8 mouse cellular contexts compared by ENCODE assay signal in the genomic region with DNA sequence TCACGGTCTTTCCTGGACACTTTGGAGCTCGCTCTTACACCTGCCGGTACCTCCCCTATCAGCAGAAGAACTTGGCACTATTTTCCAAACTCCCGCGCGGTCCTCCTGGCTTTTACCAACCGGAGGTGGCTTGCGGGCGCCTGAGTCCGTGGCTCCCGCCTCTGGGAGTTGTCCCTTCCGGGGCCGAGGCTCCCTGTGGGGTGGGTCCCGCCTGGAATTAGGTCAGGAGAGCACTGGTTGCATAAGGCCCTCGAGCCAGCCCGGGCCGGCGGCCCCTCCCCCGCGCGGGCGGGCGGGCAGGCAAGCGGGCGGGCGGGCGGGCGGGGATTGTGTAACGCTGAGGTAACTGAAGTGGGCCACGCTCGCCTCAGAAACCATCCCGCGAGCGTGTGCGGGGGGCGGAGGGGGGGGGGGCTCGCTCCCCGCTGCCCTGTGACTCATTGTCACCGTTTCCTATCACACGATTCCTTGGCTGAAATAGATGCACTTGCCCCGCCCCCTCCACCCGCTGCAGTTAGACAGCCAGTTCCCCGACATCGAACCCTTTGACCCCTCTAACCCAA. TPM values are rescaled to one million over a fixed set of nuclear protein-coding genes. Genes with fewer than 3 reads are reported as not detected.
A peak's percentile ranks its signal among the peaks of the same experiment; 100 is the strongest.
DNase-seq lines count a peak whose midpoint lies in the region; ATAC-seq lines count a peak whose summit lies in the region.

No protein-coding gene starts in this region.

- DNase-seq in left cerebral cortex, adult 18-20 months (ENCODE audit: low spot score in 2 of 2), result peak; percentile 16 to 31
- no peak for DNase-seq in left cerebral cortex, adult 11 months (ENCODE audit: low spot score)
- DNase-seq in neural tube, embryonic 11.5 days (ENCODE audit: low spot score), result no peak
- DNase-seq in thymus, postnatal 36 days, result peak; percentile 5 to 16

- no peaks in the 10 kb centered on the region for H3K4me1 ChIP-seq in embryonic facial prominence, embryonic 12.5 days
- no peaks in the 10 kb centered on the region for H3K4me1 ChIP-seq in heart, embryonic 13.5 days
- no peaks in the 10 kb centered on the region for H3K4me1 ChIP-seq in kidney, embryonic 15.5 days
- H3K4me1 ChIP-seq in liver, embryonic 16.5 days (ENCODE audit: control insufficient read depth, low read depth, low read length), result no peaks in the 10 kb centered on the region
- no peaks in the 10 kb centered on the region for H3K4me1 ChIP-seq in neural tube, embryonic 11.5 days (ENCODE audit: control insufficient read depth, insufficient read depth, low read length)

- no peaks in the 10 kb centered on the region for H3K9me3 ChIP-seq in embryonic facial prominence, embryonic 12.5 days
- no peaks in the 10 kb centered on the region for H3K9me3 ChIP-seq in heart, embryonic 13.5 days
- H3K9me3 ChIP-seq in kidney, embryonic 15.5 days (replicated peaks), result no peaks in the 10 kb centered on the region
- no peaks in the 10 kb centered on the region for H3K9me3 ChIP-seq in liver, embryonic 16.5 days (replicated peaks; ENCODE audit: control insufficient read depth, low read length)
- no peaks in the 10 kb centered on the region for H3K9me3 ChIP-seq in neural tube, embryonic 11.5 days (ENCODE audit: control insufficient read depth, low read length)

- 18% methylated on average over 27 of the region's 44 CpGs for WGBS in embryonic facial prominence, embryonic 12.5 days
- WGBS in heart, embryonic 13.5 days, result 14% methylated on average over 24 of the region's 44 CpGs
- 20% methylated on average over 30 of the region's 44 CpGs for WGBS in kidney, embryonic 15.5 days
- WGBS in liver, embryonic 16.5 days (ENCODE audit: insufficient replicate concordance), result 30% methylated on average over 28 of the region's 44 CpGs
- 27% methylated on average over 21 of the region's 44 CpGs for WGBS in neural tube, embryonic 11.5 days

- no peak overlapping the region for H3K27ac ChIP-seq in embryonic facial prominence, embryonic 12.5 days
- H3K27ac ChIP-seq in heart, embryonic 13.5 days (replicated peaks), result no peak overlapping the region
- H3K27ac ChIP-seq in kidney, embryonic 15.5 days, result no peak overlapping the region
- H3K27ac ChIP-seq in liver, embryonic 16.5 days (ENCODE audit: low read length), result no peak overlapping the region
- no peak overlapping the region for H3K27ac ChIP-seq in neural tube, embryonic 11.5 days (ENCODE audit: low read depth, low read length)

- H3K36me3 ChIP-seq in embryonic facial prominence, embryonic 12.5 days, result no peaks in the 10 kb centered on the region
- H3K36me3 ChIP-seq in heart, embryonic 13.5 days, result no peaks in the 10 kb centered on the region
- no peaks in the 10 kb centered on the region for H3K36me3 ChIP-seq in kidney, embryonic 15.5 days
- no peaks in the 10 kb centered on the region for H3K36me3 ChIP-seq in liver, embryonic 16.5 days (ENCODE audit: control insufficient read depth, insufficient read depth)
- H3K36me3 ChIP-seq in neural tube, embryonic 11.5 days (ENCODE audit: control insufficient read depth, insufficient read depth, low read length), result no peaks in the 10 kb centered on the region

- ATAC-seq in embryonic facial prominence, embryonic 12.5 days (ENCODE audit: insufficient number of reproducible peaks, insufficient read depth, low FRiP score, low TSS enrichment), result no peak
- no peak for ATAC-seq in heart, embryonic 13.5 days (ENCODE audit: extremely low read depth, insufficient number of reproducible peaks, low FRiP score, low TSS enrichment)
- ATAC-seq in kidney, embryonic 15.5 days (replicated peaks; ENCODE audit: low FRiP score), result peak; percentile 52; the same call in 1 of the 2 replicates
- ATAC-seq in liver, embryonic 16.5 days (ENCODE audit: low read depth), result peak; percentile 84
- ATAC-seq in neural tube, embryonic 11.5 days (ENCODE audit: insufficient read depth, low FRiP score, low TSS enrichment), result no peak

- peaks cover 45% of the 10 kb centered on the region for H3K27me3 ChIP-seq in embryonic facial prominence, embryonic 12.5 days
- peaks cover 62% of the 10 kb centered on the region for H3K27me3 ChIP-seq in heart, embryonic 13.5 days (replicated peaks)
- peaks cover 55% of the 10 kb centered on the region for H3K27me3 ChIP-seq in kidney, embryonic 15.5 days
- H3K27me3 ChIP-seq in liver, embryonic 16.5 days (ENCODE audit: control insufficient read depth, insufficient read depth, low read depth, low read length), result peaks cover 26% of the 10 kb centered on the region
- H3K27me3 ChIP-seq in neural tube, embryonic 11.5 days (ENCODE audit: control insufficient read depth, insufficient read depth, low read length), result peaks cover 6% of the 10 kb centered on the region; the same call in 1 of the 2 replicates

- no peak overlapping the region for H3K9ac ChIP-seq in embryonic facial prominence, embryonic 12.5 days
- H3K9ac ChIP-seq in heart, embryonic 13.5 days, result 0 out of 2 replicates have a peak overlapping the region, but pooled peaks have one; percentile 25
- no peak overlapping the region for H3K9ac ChIP-seq in kidney, embryonic 15.5 days
- no peak overlapping the region for H3K9ac ChIP-seq in liver, embryonic 16.5 days (ENCODE audit: low read depth, low read length)
- H3K9ac ChIP-seq in neural tube, embryonic 11.5 days (ENCODE audit: low read length), result no peak overlapping the region

- peak overlapping the region; percentile 72 for H3K4me2 ChIP-seq in embryonic facial prominence, embryonic 12.5 days (replicated peaks)
- peak overlapping the region; percentile 75 for H3K4me2 ChIP-seq in heart, embryonic 13.5 days
- peak overlapping the region; percentile 82 for H3K4me2 ChIP-seq in kidney, embryonic 15.5 days
- H3K4me2 ChIP-seq in liver, embryonic 16.5 days (ENCODE audit: low read depth, low read length), result peak overlapping the region; percentile 59
- peak overlapping the region; percentile 65 for H3K4me2 ChIP-seq in neural tube, embryonic 11.5 days (ENCODE audit: low read depth)

- H3K4me3 ChIP-seq in embryonic facial prominence, embryonic 12.5 days, result peak overlapping the region; percentile 40
- peak overlapping the region; percentile 51 for H3K4me3 ChIP-seq in heart, embryonic 13.5 days
- peak overlapping the region; percentile 48 for H3K4me3 ChIP-seq in kidney, embryonic 15.5 days (replicated peaks)
- peak overlapping the region; percentile 53 for H3K4me3 ChIP-seq in liver, embryonic 16.5 days (ENCODE audit: low read depth, low read length)
- peak overlapping the region; percentile 39 for H3K4me3 ChIP-seq in neural tube, embryonic 11.5 days (ENCODE audit: low read depth, low read length)

RNA-seq across cellular contexts. Expression of gene Lonrf3, which starts 1.8 kb away (rescaled TPM):
- total RNA-seq in left cerebral cortex, adult 18-20 months (2021), result 10 to 100 TPM; 17.5 to 24.4 TPM
- polyA plus RNA-seq in embryonic facial prominence, embryonic 12.5 days (2016; fragmentation: Nextera tagmentation; extraction: Ambion mirVana), result 0.50 and 0.59 TPM in 2 replicates
- polyA plus RNA-seq in heart, embryonic 13.5 days (2015; fragmentation: Nextera tagmentation; extraction: Ambion mirVana), result 0.20 and 0.32 TPM in 2 replicates
- polyA plus RNA-seq in kidney, embryonic 15.5 days (2015; fragmentation: Nextera tagmentation; extraction: Ambion mirVana), result 0.30 and 0.36 TPM in 2 replicates
- 0.43 and 0.50 TPM in 2 replicates for polyA plus RNA-seq in liver, embryonic 16.5 days (2015; fragmentation: Nextera tagmentation; extraction: Ambion mirVana)
- 0.93 and 1.0 TPM in 2 replicates for polyA plus RNA-seq in neural tube, embryonic 11.5 days (2014; fragmentation: Nextera tagmentation; extraction: Ambion mirVana)

Comparison
In these comparisons a context has a peak if more than half of its experiments do, and no peak if none do; other contexts are left out.
1. DNase-seq: peak in left cerebral cortex, adult 18-20 months (2 of 2) and thymus, postnatal 36 days (2 of 2); none in left cerebral cortex, adult 11 months (single experiment) and neural tube, embryonic 11.5 days (single experiment).
2. ATAC-seq: peak in kidney, embryonic 15.5 days (single experiment) and liver, embryonic 16.5 days (single experiment); none in embryonic facial prominence, embryonic 12.5 days (single experiment), heart, embryonic 13.5 days (single experiment) and neural tube, embryonic 11.5 days (single experiment).
3. Peak in every context shown above with its lines, with median percentiles within 50 percentile points of each other: H3K4me2 ChIP-seq and H3K4me3 ChIP-seq.